Mouse (Mus musculus): Measurements from ENCODE around the gene Hnrnpa2b1.
A peak's percentile ranks its signal among the peaks of the same experiment; 100 is the strongest.

Hnrnpa2b1 gene

GRCm38 (mm10) chr6:51468891-51469561 is 668 bp downstream of the Hnrnpa2b1 start:
- peak; percentile 79 for DNase-seq (ENCODE audit: low spot score)

- DNase-seq (ENCODE audit: low spot score) = no peak
Observed at GRCm38 (mm10) chr6:51467649-51468048, 2.0 kb downstream of the Hnrnpa2b1 start.

DNA sequence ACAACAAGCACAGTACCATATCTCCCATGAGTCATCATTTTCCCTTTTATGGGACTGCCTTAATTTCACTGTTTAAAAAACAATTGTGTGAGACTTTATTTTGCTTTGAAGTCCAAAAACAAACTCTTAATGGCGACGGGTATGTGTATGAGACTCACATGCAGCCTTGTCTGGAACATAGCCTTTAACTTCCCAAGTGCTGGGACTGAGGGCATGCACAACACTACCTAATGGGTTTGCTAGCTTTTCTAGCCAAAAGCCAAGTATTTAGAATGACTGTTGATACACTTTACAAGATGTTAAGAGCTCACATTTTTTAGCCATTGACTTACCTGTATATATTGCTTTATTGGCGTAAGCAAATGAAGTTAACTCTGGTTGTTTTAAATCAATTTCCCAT is 9.3 kb downstream of the Hnrnpa2b1 start:
- DNase-seq (ENCODE audit: low spot score) = no peak

- DNase-seq (ENCODE audit: low spot score) = no peak
Observed at GRCm38 (mm10) chr6:51460021-51460360, 9.7 kb downstream of the Hnrnpa2b1 start.

DNA sequence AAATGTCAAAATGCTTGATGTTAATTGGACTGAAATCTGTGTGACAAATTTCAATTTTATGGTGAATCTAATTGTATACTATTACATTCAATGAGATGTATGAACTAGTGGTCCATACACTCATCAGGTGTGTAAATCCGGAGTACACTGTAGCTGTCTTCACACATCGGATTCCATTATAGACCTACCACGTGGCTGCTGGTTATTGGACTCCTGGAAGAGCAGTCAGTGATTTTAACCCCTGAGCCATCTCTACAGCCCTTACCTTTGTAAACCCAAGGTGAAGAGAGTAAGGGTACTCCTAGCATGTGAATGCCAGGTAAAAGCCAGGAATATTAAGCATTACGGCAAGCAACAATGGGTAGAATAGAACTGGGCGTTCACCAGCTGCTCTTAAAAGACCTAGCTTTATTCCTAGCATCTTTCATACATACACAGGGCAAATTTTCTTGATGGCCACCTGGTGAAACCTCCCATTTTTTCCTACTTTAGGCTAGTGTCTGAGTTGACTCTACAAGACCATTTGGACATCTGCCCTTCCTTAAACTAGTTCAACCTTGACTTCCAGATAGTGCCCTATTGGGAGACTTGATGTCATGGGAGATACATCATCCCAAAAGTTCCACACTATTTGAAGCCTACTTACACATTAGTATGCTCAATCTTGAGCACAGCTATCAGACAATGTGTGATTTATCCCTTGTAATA is 10.2 kb downstream of the Hnrnpa2b1 start:
- no peak for DNase-seq (ENCODE audit: low spot score)

GRCm38 (mm10) chr6:51458925-51459312 is 10.8 kb downstream of the Hnrnpa2b1 start:
- DNase-seq (ENCODE audit: low spot score) = no peak

DNA sequence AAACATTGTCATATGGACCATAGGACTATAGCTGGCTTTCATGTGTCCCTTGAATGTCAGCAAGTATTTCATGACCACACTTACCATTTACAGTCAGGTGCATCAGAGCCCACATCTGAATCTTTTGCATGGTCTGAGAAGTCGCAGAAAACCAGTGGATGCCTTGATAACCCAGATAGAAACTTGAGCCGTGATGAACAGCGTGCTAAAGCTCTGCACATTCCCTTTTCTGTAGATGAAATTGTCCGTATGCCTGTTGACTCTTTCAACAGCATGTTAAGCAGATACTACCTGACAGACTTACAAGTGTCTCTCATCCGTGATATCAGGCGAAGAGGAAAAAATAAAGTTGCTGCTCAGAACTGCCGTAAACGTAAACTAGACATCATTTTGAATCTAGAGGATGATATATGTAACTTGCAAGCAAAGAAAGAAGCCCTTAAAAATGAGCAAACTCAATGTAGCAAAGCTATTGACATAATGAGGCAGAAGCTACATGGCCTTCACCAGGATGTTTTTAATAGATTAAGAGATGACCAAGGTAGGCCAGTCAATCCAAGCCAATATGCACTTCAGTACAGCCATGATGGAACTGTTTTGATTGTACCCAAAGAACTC is 11.8 kb downstream of the Hnrnpa2b1 start:
- no peak for DNase-seq (ENCODE audit: low spot score)

- no peak for DNase-seq (ENCODE audit: low spot score)
Observed at GRCm38 (mm10) chr6:51457283-51457682, 12.4 kb downstream of the Hnrnpa2b1 start.

- no peak for DNase-seq (ENCODE audit: low spot score)
Observed at GRCm38 (mm10) chr6:51456198-51456597, 13.5 kb downstream of the Hnrnpa2b1 start.

DNA sequence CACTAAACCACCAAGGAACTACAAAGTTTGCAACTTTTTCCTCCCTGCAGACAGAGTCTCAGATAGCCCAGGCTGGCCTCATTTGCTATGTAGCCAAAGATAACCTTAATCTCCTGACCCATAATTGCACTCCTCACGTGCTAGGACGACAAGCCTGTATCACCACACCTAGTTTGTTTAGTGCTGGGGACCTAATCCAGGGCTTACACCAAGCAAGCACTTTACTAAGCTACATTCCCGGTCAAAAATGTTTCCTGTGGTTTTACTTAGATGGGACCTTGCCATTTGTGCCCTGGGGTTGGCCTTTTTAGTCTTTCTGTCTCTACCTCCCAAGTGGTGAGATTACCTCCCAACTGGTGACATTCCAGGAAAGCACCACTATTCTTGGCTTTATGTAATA is 14.7 kb downstream of the Hnrnpa2b1 start:
- no peak for DNase-seq (ENCODE audit: low spot score)

DNA sequence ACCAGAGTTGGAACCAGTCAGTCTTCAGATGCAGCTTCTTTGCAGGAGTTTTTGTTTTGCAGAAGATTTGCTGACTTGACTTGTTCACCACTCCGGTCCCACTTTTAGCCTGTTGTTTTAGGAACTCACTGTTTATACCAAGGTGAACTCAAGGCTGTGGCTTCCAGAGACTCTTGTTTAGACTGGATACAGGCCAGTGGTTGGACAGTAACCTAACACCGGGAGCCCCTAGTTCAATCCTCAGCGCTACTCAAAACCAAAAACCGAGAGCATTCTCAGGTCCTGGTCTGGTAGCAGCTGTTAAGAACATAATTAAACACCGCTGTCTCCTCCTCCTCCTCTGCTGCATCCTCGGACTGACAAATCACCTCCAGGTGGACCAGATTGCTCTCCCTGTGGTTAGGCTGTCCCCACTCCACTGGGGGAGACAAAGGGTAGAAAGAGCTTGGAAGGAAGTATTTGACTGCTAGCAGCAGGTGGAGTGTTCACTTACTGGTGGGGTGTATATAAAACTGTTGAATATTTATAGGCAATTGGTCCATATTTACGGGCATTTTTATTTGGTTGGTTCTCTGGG is 16.7 kb downstream of the Hnrnpa2b1 start:
- DNase-seq (ENCODE audit: low spot score) = no peak

DNA sequence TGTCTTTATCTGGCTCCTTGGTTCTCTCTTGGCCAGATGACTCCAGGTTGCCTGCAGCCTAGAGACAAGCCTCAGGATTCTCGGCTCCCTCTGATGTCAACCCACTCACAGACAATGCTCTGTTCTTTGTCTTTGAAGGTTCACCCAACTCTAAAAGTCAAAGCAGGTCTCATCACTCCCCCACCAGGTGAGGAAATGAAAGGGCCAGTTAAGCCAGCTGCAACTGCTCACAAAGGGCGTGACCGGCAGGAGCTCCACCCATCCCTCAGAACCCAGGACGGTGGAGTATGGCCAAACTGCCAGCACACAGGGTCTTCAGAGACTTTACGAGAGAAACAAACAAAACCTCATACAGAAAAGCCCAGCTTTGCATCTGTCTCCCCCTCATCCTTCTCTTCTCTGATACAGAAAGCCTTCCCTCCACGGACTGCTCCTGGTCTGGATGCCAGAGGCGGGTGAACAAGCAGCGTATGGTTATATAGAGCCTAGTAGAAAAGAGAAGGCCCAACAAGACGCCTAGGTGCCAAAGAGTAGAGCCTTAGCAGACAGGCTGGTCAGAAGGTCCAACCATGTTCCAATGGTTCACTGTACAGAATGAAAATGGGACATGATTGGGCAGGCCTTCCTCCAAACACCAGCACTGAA is 27.4 kb downstream of the Hnrnpa2b1 start:
- DNase-seq (ENCODE audit: low spot score) = no peak

DNA sequence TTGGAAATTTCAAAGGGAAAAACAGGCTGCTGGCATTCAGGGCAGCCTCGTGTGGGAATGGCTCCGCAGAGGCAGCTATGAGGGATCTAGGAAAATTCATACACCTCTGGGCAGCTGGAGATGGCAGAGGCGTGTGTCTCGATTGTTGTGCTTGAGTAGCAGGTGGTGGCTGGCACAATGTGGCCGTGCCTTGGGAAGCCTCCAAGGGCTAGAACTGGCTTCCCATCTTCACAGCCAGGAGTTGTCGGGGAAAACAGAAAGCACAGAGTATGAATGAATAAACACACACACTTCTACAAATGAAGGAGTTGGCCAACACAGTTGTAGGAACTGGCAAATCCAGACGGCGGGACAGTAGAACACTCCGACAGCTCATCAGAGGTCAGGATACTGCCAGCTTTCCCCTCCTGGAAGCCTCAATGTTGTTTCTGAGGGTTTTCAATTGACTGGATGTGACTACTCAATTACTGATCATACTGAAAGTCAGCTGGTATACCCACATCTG is 30.8 kb downstream of the Hnrnpa2b1 start:
- no peak for DNase-seq (ENCODE audit: low spot score)

- no peak for DNase-seq (ENCODE audit: low spot score)
Observed at GRCm38 (mm10) chr6:51437665-51438064, 32.0 kb downstream of the Hnrnpa2b1 start.

- no peak for DNase-seq (ENCODE audit: low spot score)
Observed at GRCm38 (mm10) chr6:51434270-51434669, 35.4 kb downstream of the Hnrnpa2b1 start.

DNA sequence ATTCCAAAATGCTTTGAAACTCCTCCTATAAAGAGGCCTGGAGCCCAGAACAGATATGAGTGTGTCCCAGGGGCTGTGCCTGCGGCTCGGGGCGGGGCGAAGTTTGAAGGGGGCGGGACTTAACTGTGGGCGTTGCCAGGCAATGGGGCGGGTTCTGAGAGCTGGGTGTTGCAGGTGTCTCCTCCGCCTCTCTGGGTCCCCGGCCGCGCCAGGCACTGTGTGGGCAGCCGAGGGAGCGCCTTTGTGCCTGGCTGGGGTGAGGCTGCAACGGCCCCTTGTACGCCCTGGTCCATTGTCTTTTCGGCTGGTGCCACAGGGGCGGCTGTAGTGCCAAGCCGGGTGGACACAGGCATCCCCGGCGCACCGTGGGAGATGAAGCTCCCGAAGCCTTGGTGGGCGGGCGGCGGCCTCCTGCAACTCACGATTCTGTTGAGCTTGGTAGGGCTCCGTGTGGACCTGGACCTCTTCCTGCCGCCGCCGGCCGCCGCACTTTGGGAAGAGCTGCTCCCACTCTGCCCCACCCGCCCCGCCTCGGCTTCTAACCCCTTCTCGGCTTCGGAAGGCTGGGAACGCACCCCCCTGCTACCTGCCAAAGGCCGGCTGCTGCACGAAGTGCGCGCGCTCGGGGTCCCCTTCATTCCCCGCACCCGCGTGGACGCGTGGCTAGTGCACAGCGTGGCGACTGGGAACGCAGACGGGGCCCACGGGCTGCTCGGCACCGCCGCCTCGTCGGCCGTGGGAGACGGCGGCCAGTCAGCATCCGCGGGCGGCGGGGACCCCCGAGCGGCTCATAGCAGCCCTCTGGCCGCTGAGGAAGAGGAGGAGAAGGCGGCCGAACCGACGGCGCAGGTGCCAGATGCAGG is 36.9 kb downstream of the Hnrnpa2b1 start, which contains the start of gene Nfe2l3:
TSS of gene Nfe2l3 (plus strand) at position 136 of the 863 bp plus-strand sequence.
- peak; percentile 35 for DNase-seq (ENCODE audit: low spot score)

DNA sequence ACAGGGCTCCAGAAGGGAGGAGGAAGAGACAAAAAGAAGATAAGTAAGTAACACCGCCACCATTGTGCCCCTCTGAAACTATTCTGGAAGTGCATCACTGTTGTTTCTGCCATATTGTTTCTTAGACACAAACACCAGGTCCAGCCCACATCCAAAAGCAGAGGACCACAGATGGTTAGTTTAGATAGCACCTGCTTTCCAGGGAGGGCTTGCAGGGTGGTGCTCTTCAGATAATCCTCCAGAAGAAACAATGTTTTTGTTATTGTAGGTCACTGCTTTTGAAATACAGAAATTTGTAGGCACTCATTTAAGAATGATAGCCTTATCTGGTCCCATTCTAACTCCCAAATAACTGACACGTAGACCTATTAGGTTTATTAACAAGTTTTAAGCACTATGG is 45.2 kb downstream of the Hnrnpa2b1 start:
- no peak for DNase-seq (ENCODE audit: low spot score)

- no peak for DNase-seq (ENCODE audit: low spot score)
Observed at GRCm38 (mm10) chr6:51423466-51424122, 46.1 kb downstream of the Hnrnpa2b1 start.

GRCm38 (mm10) chr6:51417306-51417936 is 52.3 kb downstream of the Hnrnpa2b1 start:
- no peak for DNase-seq (ENCODE audit: low spot score)

DNA sequence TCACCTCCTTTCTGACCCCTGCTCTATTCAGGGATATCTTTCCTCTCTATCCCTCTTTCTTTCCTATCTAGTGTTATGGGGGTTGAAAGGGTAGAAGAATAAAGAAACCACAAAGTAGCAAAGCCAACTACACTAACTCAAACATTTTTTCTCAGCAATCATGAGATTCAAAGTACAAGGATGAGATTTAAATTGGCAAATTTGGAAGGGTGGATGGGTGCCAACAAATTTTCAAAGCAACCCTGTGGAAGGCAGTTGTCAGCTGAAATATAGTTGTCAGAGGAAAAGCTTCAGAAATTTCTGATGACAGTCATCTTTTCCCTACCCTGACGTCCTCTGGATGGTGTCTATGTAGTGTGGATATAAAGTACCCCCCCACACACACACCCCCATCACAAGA is 53.3 kb downstream of the Hnrnpa2b1 start:
- no peak for DNase-seq (ENCODE audit: low spot score)
